Mouse (Mus musculus): ENCODE results near the gene Prame. TPM values are rescaled to one million over a fixed set of nuclear protein-coding genes. Genes with fewer than 3 reads are reported as not detected.

Gene Prame
- polyA plus RNA-seq, 1 experiment from 2014 or later = not detected

Other genes with a start within 250 kb of the Prame start
- gene Gm7903, start 193.9 kb downstream of the Prame start, polyA plus RNA-seq (2015; fragmentation: Nextera tagmentation; extraction: Ambion mirVana) = not detected in 2 replicates
- not detected in 2 replicates for gene AV320801, start 133.1 kb downstream of the Prame start, polyA plus RNA-seq (2015; fragmentation: Nextera tagmentation; extraction: Ambion mirVana)
- gene Nxf7, start 28.9 kb downstream of the Prame start, polyA plus RNA-seq (2015; fragmentation: Nextera tagmentation; extraction: Ambion mirVana) = 0.53 TPM in 1 of 2 replicates, not detected in the other
- gene Tcp11x2, start 66.1 kb upstream of the Prame start, polyA plus RNA-seq (2015; fragmentation: Nextera tagmentation; extraction: Ambion mirVana) = not detected in 2 replicates
- gene Tmsb15a, start 97.6 kb upstream of the Prame start, polyA plus RNA-seq (2015; fragmentation: Nextera tagmentation; extraction: Ambion mirVana) = 0.67 TPM in 1 of 2 replicates, not detected in the other
- 6.8 and 7.2 TPM in 2 replicates for gene Armcx5, start 115.0 kb upstream of the Prame start, polyA plus RNA-seq (2015; fragmentation: Nextera tagmentation; extraction: Ambion mirVana)
- gene Gprasp1, start 115.0 kb upstream of the Prame start, polyA plus RNA-seq (2015; fragmentation: Nextera tagmentation; extraction: Ambion mirVana) = 27.7 and 30.0 TPM in 2 replicates
- gene Bhlhb9, start 169.9 kb upstream of the Prame start, polyA plus RNA-seq (2015; fragmentation: Nextera tagmentation; extraction: Ambion mirVana) = 32.6 and 35.7 TPM in 2 replicates
- gene Gprasp2, start 211.3 kb upstream of the Prame start, polyA plus RNA-seq (2015; fragmentation: Nextera tagmentation; extraction: Ambion mirVana) = 17.9 and 18.9 TPM in 2 replicates

All from intestine, embryonic 15.5 days (tissue).